Mouse (Mus musculus): ENCODE data around the gene Wdr81. TPM values are rescaled to one million over a fixed set of nuclear protein-coding genes. Genes with fewer than 3 reads are reported as not detected.

Wdr81 gene
- 15.2 and 16.0 TPM in 2 replicates for polyA plus RNA-seq (2015; fragmentation: Nextera tagmentation; extraction: Ambion mirVana)

GRCm38 (mm10) chr11:75453991-75454930, at the start of gene Wdr81:
Wdr81 (minus strand) TSS chr11:75454717.

GRCm38 (mm10) chr11:75486601-75487285, 32.2 kb upstream of the Wdr81 start, which contains the start of gene Prpf8:
Prpf8 (plus strand) TSS chr11:75486816.

GRCm38 (mm10) chr11:75460844-75461742, 6.6 kb upstream of the Wdr81 start, which contains the start of gene Tlcd2:
Tlcd2 (plus strand) TSS chr11:75461715.

GRCm38 (mm10) chr11:75439363-75439762, 15.2 kb downstream of the Wdr81 start, which contains the start of gene Serpinf2:
Serpinf2 (minus strand) TSS chr11:75439591.

GRCm38 (mm10) chr11:75422013-75422792, 32.3 kb downstream of the Wdr81 start, which contains the start of gene Serpinf1:
Serpinf1 (minus strand) TSS chr11:75422701.

MicroRNA genes within 50 kb of the gene (microRNA counts, 519-probe panel; counts per million panel counts)
- 8,516 counts per million, percentile 83 among the panel's probes with 10 or more counts for microRNA mmu-miR-22

Other genes starting within 250 kb of the Wdr81 start
- 114 and 136 TPM in 2 replicates for gene Rpa1, start 106.4 kb downstream of the Wdr81 start, polyA plus RNA-seq (2015; fragmentation: Nextera tagmentation; extraction: Ambion mirVana)
- gene Smyd4, start 106.3 kb downstream of the Wdr81 start, polyA plus RNA-seq (2015; fragmentation: Nextera tagmentation; extraction: Ambion mirVana) = 7.0 and 7.8 TPM in 2 replicates
- gene Serpinf1, start 32.0 kb downstream of the Wdr81 start, polyA plus RNA-seq (2015; fragmentation: Nextera tagmentation; extraction: Ambion mirVana) = 18.7 and 22.6 TPM in 2 replicates
- gene Serpinf2, start 15.1 kb downstream of the Wdr81 start, polyA plus RNA-seq (2015; fragmentation: Nextera tagmentation; extraction: Ambion mirVana) = 0.28 and 0.30 TPM in 2 replicates
- gene Tlcd2, start 7.0 kb upstream of the Wdr81 start, polyA plus RNA-seq (2015; fragmentation: Nextera tagmentation; extraction: Ambion mirVana) = 12.8 and 15.4 TPM in 2 replicates
- 23.3 and 24.4 TPM in 2 replicates for gene Prpf8, start 32.1 kb upstream of the Wdr81 start, polyA plus RNA-seq (2015; fragmentation: Nextera tagmentation; extraction: Ambion mirVana)
- 0.40 and 0.95 TPM in 2 replicates for gene Rilp, start 55.4 kb upstream of the Wdr81 start, polyA plus RNA-seq (2015; fragmentation: Nextera tagmentation; extraction: Ambion mirVana)
- gene Scarf1, start 58.8 kb upstream of the Wdr81 start, polyA plus RNA-seq (2015; fragmentation: Nextera tagmentation; extraction: Ambion mirVana) = 5.2 and 7.0 TPM in 2 replicates
- gene Slc43a2, start 77.0 kb upstream of the Wdr81 start, polyA plus RNA-seq (2015; fragmentation: Nextera tagmentation; extraction: Ambion mirVana) = 5.9 and 6.3 TPM in 2 replicates
- 42.1 and 45.8 TPM in 2 replicates for gene Pitpna, start 133.4 kb upstream of the Wdr81 start, polyA plus RNA-seq (2015; fragmentation: Nextera tagmentation; extraction: Ambion mirVana)
- 29.2 and 34.8 TPM in 2 replicates for gene Inpp5k, start 176.3 kb upstream of the Wdr81 start, polyA plus RNA-seq (2015; fragmentation: Nextera tagmentation; extraction: Ambion mirVana)
- gene Myo1c, start 195.8 kb upstream of the Wdr81 start, polyA plus RNA-seq (2015; fragmentation: Nextera tagmentation; extraction: Ambion mirVana) = 19.4 and 24.4 TPM in 2 replicates
- gene Crk, start 224.5 kb upstream of the Wdr81 start, polyA plus RNA-seq (2015; fragmentation: Nextera tagmentation; extraction: Ambion mirVana) = 35.3 and 41.5 TPM in 2 replicates